Mouse (Mus musculus) forebrain, embryonic 16.5 days (tissue): ENCODE data around the gene Poll. TPM values are rescaled to one million over a fixed set of nuclear protein-coding genes. Genes with fewer than 3 reads are reported as not detected.
A peak's percentile ranks its signal among the peaks of the same experiment; 100 is the strongest.

Experiments used
- ATAC-seq: fragments of 200-750 bp; cut with Nextera tagmentation; 2 replicates; pipeline ENCODE4 v1.8.0; 2017; ENCODE audit warnings: mild to moderate bottlenecking, moderate library complexity
- H3K27ac ChIP-seq: fragments of 300-500 bp; sonication (generic); 2 replicates; pipeline ENCODE4 v1.5.1; 2014; ENCODE audit warnings: low read length, control low read depth
- H3K27me3 ChIP-seq: fragments of 300-500 bp; sonication (generic); replicated peaks from 2 replicates; pipeline ENCODE4 v1.6.1; 2014; ENCODE audit warnings: low read length; ENCODE audit not compliant: control insufficient read depth, insufficient read depth
- H3K36me3 ChIP-seq: fragments of 300-500 bp; sonication (generic); 2 replicates; pipeline ENCODE4 v1.6.1; 2014; ENCODE audit not compliant: control insufficient read depth, insufficient read depth
- H3K4me1 ChIP-seq: fragments of 300-500 bp; sonication (generic); replicated peaks from 2 replicates; pipeline ENCODE4 v1.6.1; 2014; ENCODE audit warnings: low read length; ENCODE audit not compliant: control insufficient read depth, insufficient read depth
- H3K4me2 ChIP-seq: fragments of 300-500 bp; sonication (generic); 2 replicates; pipeline ENCODE4 v1.6.1; 2014; ENCODE audit warnings: mild to moderate bottlenecking, low read length, control low read depth
- H3K4me3 ChIP-seq: fragments of 300-500 bp; sonication (generic); replicated peaks from 2 replicates; pipeline ENCODE4 v1.5.1; 2014; ENCODE audit warnings: mild to moderate bottlenecking, low read length, control low read depth
- H3K9ac ChIP-seq: fragments of 300-500 bp; sonication (generic); replicated peaks from 2 replicates; pipeline ENCODE4 v1.6.1; 2014; ENCODE audit warnings: low read depth, low read length, control low read depth
- H3K9me3 ChIP-seq: fragments of 300-500 bp; sonication (generic); 2 replicates; pipeline ENCODE4 v1.6.1; 2016; ENCODE audit warnings: low read length; ENCODE audit not compliant: control insufficient read depth
- WGBS: fragments of 180-500 bp; shearing (Covaris S2); extraction: QIAGEN DNeasy Blood & Tissue Kit; methylation state at CpG from one replicate; pipeline ENCODE4 v1.1.7; 2014; 5-methylcytosine and 5-hydroxymethylcytosine counted together
- polyA plus RNA-seq: library from polyadenylated mRNA; unstranded; fragments of >200 nt; fragmentation: Nextera tagmentation; extraction: Ambion mirVana; gene quantifications from 2 replicates; pipeline ENCODE4 v1.2.1, GENCODE M21; 2015

Gene Poll
- 12.8 and 14.6 TPM in 2 replicates for polyA plus RNA-seq

GRCm38 (mm10) chr19:45560153-45560890 lies at the start of gene Poll, which contains the start of gene Gm17018:
Gene Poll (minus strand): TSS chr19:45560531.
Gene Gm17018 (plus strand): TSS chr19:45560615.
- Histone ChIP-seq H3K4me3 (peak within 1 kb of the TSS; percentile 74), H3K4me1 (peaks cover 13% of the 10 kb centered on the region), H3K27ac (peak within 1 kb of the TSS; percentile 0; the same call in 1 of the 2 replicates), H3K27me3 (no peaks in the 10 kb centered on the region), H3K36me3 (no peaks in the 10 kb centered on the region), H3K9ac (peak within 1 kb of the TSS; percentile 71), H3K4me2 (peak within 1 kb of the TSS; percentile 71), H3K9me3 (no peaks in the 10 kb centered on the region)
- peak; percentile 90 for ATAC-seq
- WGBS: 0% methylated on average over 35 of the region's 35 CpGs

- Histone ChIP-seq H3K36me3 (no peaks in the 10 kb centered on the region), H3K4me1 (peaks cover 10% of the 10 kb centered on the region), H3K27ac (no peak overlapping the region), H3K9me3 (no peaks in the 10 kb centered on the region), H3K9ac (no peak overlapping the region), H3K27me3 (peaks cover 24% of the 10 kb centered on the region), H3K4me3 (no peak overlapping the region), H3K4me2 (no peak overlapping the region)
- no peak for ATAC-seq
- 75% methylated on average over 13 of the region's 13 CpGs for WGBS
Observed at GRCm38 (mm10) chr19:45608648-45609339, 48.5 kb upstream of the Poll start.

- H3K4me1 ChIP-seq: peaks cover 10% of the 10 kb centered on the region
- 10% methylated on average over 7 of the region's 7 CpGs for WGBS
- H3K4me3 ChIP-seq: no peak overlapping the region
- peak; percentile 72 for ATAC-seq
- H3K36me3 ChIP-seq: no peaks in the 10 kb centered on the region
- no peak overlapping the region for H3K4me2 ChIP-seq
- no peak overlapping the region for H3K27ac ChIP-seq
- no peaks in the 10 kb centered on the region for H3K9me3 ChIP-seq
- H3K27me3 ChIP-seq: peaks cover 34% of the 10 kb centered on the region
- no peak overlapping the region for H3K9ac ChIP-seq
Observed at GRCm38 (mm10) chr19:45607479-45607878, 47.1 kb upstream of the Poll start.

GRCm38 (mm10) chr19:45606701-45607100 lies 46.4 kb upstream of the Poll start:
- ATAC-seq: no peak
- H3K4me1 ChIP-seq: peaks cover 10% of the 10 kb centered on the region
- H3K9me3 ChIP-seq: no peaks in the 10 kb centered on the region
- H3K27me3 ChIP-seq: peaks cover 39% of the 10 kb centered on the region
- no peak overlapping the region for H3K9ac ChIP-seq
- peaks cover 4% of the 10 kb centered on the region; the same call in 1 of the 2 replicates for H3K36me3 ChIP-seq
- H3K4me3 ChIP-seq: no peak overlapping the region
- H3K27ac ChIP-seq: no peak overlapping the region
- WGBS: 47% methylated on average over 4 of the region's 4 CpGs
- H3K4me2 ChIP-seq: no peak overlapping the region

- H3K36me3 ChIP-seq: peaks cover 4% of the 10 kb centered on the region; the same call in 1 of the 2 replicates
- 94% methylated on average over 5 of the region's 5 CpGs for WGBS
- no peak overlapping the region for H3K4me2 ChIP-seq
- no peaks in the 10 kb centered on the region for H3K9me3 ChIP-seq
- peaks cover 74% of the 10 kb centered on the region for H3K27me3 ChIP-seq
- no peak overlapping the region for H3K27ac ChIP-seq
- H3K9ac ChIP-seq: no peak overlapping the region
- H3K4me3 ChIP-seq: no peak overlapping the region
- peaks cover 7% of the 10 kb centered on the region for H3K4me1 ChIP-seq
- no peak for ATAC-seq
Observed at GRCm38 (mm10) chr19:45602606-45603005, 42.3 kb upstream of the Poll start.

GRCm38 (mm10) chr19:45597106-45597505 lies 36.8 kb upstream of the Poll start:
- peaks cover 2% of the 10 kb centered on the region; the same call in 1 of the 2 replicates for H3K36me3 ChIP-seq
- no peak overlapping the region for H3K4me3 ChIP-seq
- ATAC-seq: no peak
- H3K27me3 ChIP-seq: peaks cover 85% of the 10 kb centered on the region
- 57% methylated on average over 4 of the region's 4 CpGs for WGBS
- no peak overlapping the region for H3K27ac ChIP-seq
- peaks cover 6% of the 10 kb centered on the region; the same call in 1 of the 2 replicates for H3K4me1 ChIP-seq
- no peak overlapping the region for H3K4me2 ChIP-seq
- no peak overlapping the region for H3K9ac ChIP-seq
- no peaks in the 10 kb centered on the region for H3K9me3 ChIP-seq

GRCm38 (mm10) chr19:45596434-45596833 lies 36.1 kb upstream of the Poll start:
- H3K27ac ChIP-seq: no peak overlapping the region
- peaks cover 87% of the 10 kb centered on the region for H3K27me3 ChIP-seq
- 16% methylated on average over 6 of the region's 6 CpGs for WGBS
- H3K4me2 ChIP-seq: no peak overlapping the region
- H3K4me3 ChIP-seq: no peak overlapping the region
- no peak overlapping the region for H3K9ac ChIP-seq
- peaks cover 6% of the 10 kb centered on the region; the same call in 1 of the 2 replicates for H3K4me1 ChIP-seq
- H3K9me3 ChIP-seq: no peaks in the 10 kb centered on the region
- ATAC-seq: peak; percentile 47; the same call in 1 of the 2 replicates
- H3K36me3 ChIP-seq: no peaks in the 10 kb centered on the region

GRCm38 (mm10) chr19:45596019-45596418 lies 35.7 kb upstream of the Poll start:
- H3K9ac ChIP-seq: no peak overlapping the region
- H3K27me3 ChIP-seq: peaks cover 84% of the 10 kb centered on the region
- WGBS: 3% methylated on average over 7 of the region's 7 CpGs
- peaks cover 6% of the 10 kb centered on the region; the same call in 1 of the 2 replicates for H3K4me1 ChIP-seq
- H3K27ac ChIP-seq: no peak overlapping the region
- ATAC-seq: peak; percentile 95
- no peaks in the 10 kb centered on the region for H3K9me3 ChIP-seq
- H3K4me2 ChIP-seq: no peak overlapping the region
- H3K4me3 ChIP-seq: no peak overlapping the region
- H3K36me3 ChIP-seq: no peaks in the 10 kb centered on the region

- H3K4me2 ChIP-seq: no peak overlapping the region
- no peak overlapping the region for H3K9ac ChIP-seq
- peaks cover 80% of the 10 kb centered on the region for H3K27me3 ChIP-seq
- no peak overlapping the region for H3K27ac ChIP-seq
- WGBS: 83% methylated on average over 6 of the region's 6 CpGs
- H3K4me3 ChIP-seq: no peak overlapping the region
- H3K9me3 ChIP-seq: no peaks in the 10 kb centered on the region
- no peak for ATAC-seq
- no peaks in the 10 kb centered on the region for H3K36me3 ChIP-seq
- H3K4me1 ChIP-seq: peaks cover 6% of the 10 kb centered on the region; the same call in 1 of the 2 replicates
Observed at GRCm38 (mm10) chr19:45595481-45595880, 35.1 kb upstream of the Poll start.
